Mouse (Mus musculus) megakaryocyte, embryonic 14.5 days (primary cell): ENCODE data around the gene Gm28374.

Source experiments
- FLI1 ChIP-seq: IDR thresholded peaks from 2 replicates; pipeline ENCODE4 v1.6.1; 2012; ENCODE audit warnings: low read length, inconsistent platforms, mixed read lengths
- GATA1 ChIP-seq: IDR thresholded peaks from 3 replicates; pipeline ENCODE4 v1.6.1; 2012; ENCODE audit warnings: mixed read lengths, low read length, inconsistent platforms, borderline replicate concordance

GRCm38 (mm10) chr19:6123330-6123729 lies 41.3 kb upstream of the Gm28374 start:
- TF ChIP-seq GATA1 (no peak), FLI1 (no peak)
